Mouse (Mus musculus): ENCODE data around the gene Gm10490. TPM values are rescaled to one million over a fixed set of nuclear protein-coding genes. Genes with fewer than 3 reads are reported as not detected.

Gm10490 gene
- polyA plus RNA-seq (2017; shearing (Covaris generic)): not detected

DNA sequence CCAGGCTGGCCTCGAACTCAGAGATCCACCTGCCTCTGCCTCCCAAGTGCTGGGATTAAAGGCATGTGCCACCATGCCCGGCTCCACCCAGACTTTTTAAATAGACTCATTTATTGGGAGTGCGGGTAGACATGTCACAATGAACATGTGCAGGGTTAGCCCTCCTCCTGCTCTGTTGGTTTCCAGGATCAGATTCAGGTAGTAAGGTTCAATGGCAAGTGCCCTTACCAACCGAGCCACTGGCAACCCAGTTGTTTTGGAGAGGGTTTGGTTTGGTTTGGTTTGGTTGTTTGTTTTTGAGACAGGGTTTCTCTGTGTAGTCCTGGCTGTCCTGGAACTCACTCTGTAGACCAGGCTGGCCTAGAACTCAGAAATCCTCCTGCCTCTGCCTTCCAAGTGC is at the start of gene Gm10490:
Gene Gm10490, plus strand, starts transcription at position 301 of the 400 bp plus-strand sequence.

GRCm38 (mm10) chrX:7878007-7878419 is 31.3 kb upstream of the Gm10490 start, which contains the start of gene Pim2:
Pim2 (plus strand) TSS chrX:7878262.

GRCm38 (mm10) chrX:7883841-7884567 is 25.3 kb upstream of the Gm10490 start, which contains the start of gene Slc35a2:
Slc35a2 (plus strand) TSS chrX:7884028.

GRCm38 (mm10) chrX:7898880-7899874 is 10.2 kb upstream of the Gm10490 start, which contains the start of the genes Pqbp1 and Timm17b:
Pqbp1 (minus strand) TSS chrX:7899269.
Timm17b (plus strand) TSS chrX:7899357.

DNA sequence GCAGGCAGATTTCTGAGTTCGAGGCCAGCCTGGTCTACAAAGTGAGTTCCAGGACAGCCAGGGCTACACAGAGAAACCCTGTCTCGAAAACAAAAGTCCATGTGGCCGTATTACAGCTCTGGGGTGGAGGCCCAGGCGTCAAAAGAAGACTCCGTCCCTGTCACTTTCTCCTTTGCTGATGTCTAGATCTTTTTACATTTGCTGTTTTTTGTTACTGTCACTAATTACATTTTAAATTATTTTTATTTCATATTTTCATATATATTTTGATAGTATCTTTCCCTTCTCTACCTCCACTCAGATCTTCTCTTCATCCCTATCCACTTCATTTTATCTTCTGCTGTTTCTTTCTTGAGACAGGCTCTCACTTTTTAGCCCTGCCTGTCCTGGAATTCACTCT is 1.6 kb upstream of the Gm10490 start, which contains the start of gene Gm10491:
Gene Gm10491, minus strand, starts transcription at position 101 of the 400 bp plus-strand sequence.

GRCm38 (mm10) chrX:7919601-7920383 is 10.4 kb downstream of the Gm10490 start, which contains the start of gene Pcsk1n:
Pcsk1n (plus strand) TSS chrX:7919822.

GRCm38 (mm10) chrX:7928270-7928790 is 19.0 kb downstream of the Gm10490 start, which contains the start of gene Eras:
Eras (minus strand) TSS chrX:7928607.

DNA sequence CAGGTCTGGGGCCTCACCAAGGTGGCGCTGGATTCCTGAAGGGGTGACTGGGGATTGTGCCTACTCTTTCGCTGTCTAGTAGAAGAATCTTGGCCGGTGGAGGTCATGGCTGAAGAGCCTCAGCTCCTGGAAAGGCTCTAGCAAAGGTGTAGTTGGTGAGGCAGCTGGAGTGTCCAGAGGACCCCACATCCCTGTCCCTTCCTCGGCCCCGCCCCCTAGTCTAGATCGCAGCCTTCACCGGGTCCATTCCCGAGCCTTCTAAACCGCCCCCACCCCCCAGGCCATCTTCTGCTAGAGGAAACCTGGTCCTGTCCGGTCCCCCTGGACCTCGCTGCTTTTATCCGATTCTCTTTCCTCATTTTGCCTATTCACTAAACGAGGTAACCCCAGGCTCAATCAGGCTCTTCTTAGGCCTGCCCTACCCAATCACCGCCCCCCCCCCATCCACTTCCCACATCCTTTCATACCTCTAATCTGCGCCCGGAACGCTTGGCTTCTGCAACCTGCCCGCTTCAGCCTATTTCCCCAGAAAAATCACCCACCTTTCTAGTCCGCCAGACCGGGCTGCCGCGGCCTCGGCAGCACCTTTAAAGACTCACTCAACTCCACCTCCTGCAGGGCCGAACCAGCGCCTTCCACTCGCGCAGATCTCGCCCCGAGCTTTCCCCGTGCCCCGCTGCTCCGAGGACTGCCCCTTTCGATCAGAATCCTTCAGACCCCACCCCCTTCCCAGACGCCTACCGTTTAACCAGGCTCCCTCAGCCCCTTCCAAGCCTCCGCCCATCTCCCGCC is 38.0 kb downstream of the Gm10490 start, which contains the start of gene Hdac6:
Gene Hdac6, minus strand, starts transcription at position 782 of the 792 bp plus-strand sequence.

Other genes with a start within 250 kb of the Gm10490 start
- 35.6 TPM for gene Plp2, start 238.2 kb upstream of the Gm10490 start, polyA plus RNA-seq (2017; shearing (Covaris generic))
- gene Magix, start 228.3 kb upstream of the Gm10490 start, polyA plus RNA-seq (2017; shearing (Covaris generic)): not detected
- 81.8 TPM for gene Gpkow, start 212.4 kb upstream of the Gm10490 start, polyA plus RNA-seq (2017; shearing (Covaris generic))
- gene Wdr45, start 195.2 kb upstream of the Gm10490 start, polyA plus RNA-seq (2017; shearing (Covaris generic)): 172 TPM
- not detected for gene Gm45208, start 187.3 kb upstream of the Gm10490 start, polyA plus RNA-seq (2017; shearing (Covaris generic))
- 19.5 TPM for gene Praf2, start 181.1 kb upstream of the Gm10490 start, polyA plus RNA-seq (2017; shearing (Covaris generic))
- gene Ccdc120, start 158.6 kb upstream of the Gm10490 start, polyA plus RNA-seq (2017; shearing (Covaris generic)): not detected
- gene Tfe3, start 147.0 kb upstream of the Gm10490 start, polyA plus RNA-seq (2017; shearing (Covaris generic)): 42.5 TPM
- gene Gripap1, start 119.8 kb upstream of the Gm10490 start, polyA plus RNA-seq (2017; shearing (Covaris generic)): 145 TPM
- 0.26 TPM for gene Kcnd1, start 87.3 kb upstream of the Gm10490 start, polyA plus RNA-seq (2017; shearing (Covaris generic))
- 239 TPM for gene Otud5, start 68.2 kb upstream of the Gm10490 start, polyA plus RNA-seq (2017; shearing (Covaris generic))
- 165 TPM for gene Pim2, start 31.3 kb upstream of the Gm10490 start, polyA plus RNA-seq (2017; shearing (Covaris generic))
- gene Slc35a2, start 25.5 kb upstream of the Gm10490 start, polyA plus RNA-seq (2017; shearing (Covaris generic)): 35.6 TPM
- 191 TPM for gene Pqbp1, start 10.3 kb upstream of the Gm10490 start, polyA plus RNA-seq (2017; shearing (Covaris generic))
- 88.6 TPM for gene Timm17b, start 10.2 kb upstream of the Gm10490 start, polyA plus RNA-seq (2017; shearing (Covaris generic))
- not detected for gene Gm10491, start 1.7 kb upstream of the Gm10490 start, polyA plus RNA-seq (2017; shearing (Covaris generic))
- not detected for gene Pcsk1n, start 10.3 kb downstream of the Gm10490 start, polyA plus RNA-seq (2017; shearing (Covaris generic))
- gene Eras, start 19.1 kb downstream of the Gm10490 start, polyA plus RNA-seq (2017; shearing (Covaris generic)): not detected
- gene Hdac6, start 38.3 kb downstream of the Gm10490 start, polyA plus RNA-seq (2017; shearing (Covaris generic)): 11.6 TPM
- gene Gata1, start 68.5 kb downstream of the Gm10490 start, polyA plus RNA-seq (2017; shearing (Covaris generic)): 3.3 TPM
- not detected for gene Glod5, start 109.0 kb downstream of the Gm10490 start, polyA plus RNA-seq (2017; shearing (Covaris generic))
- 46.3 TPM for gene Suv39h1, start 165.2 kb downstream of the Gm10490 start, polyA plus RNA-seq (2017; shearing (Covaris generic))
- 52.7 TPM for gene Was, start 181.0 kb downstream of the Gm10490 start, polyA plus RNA-seq (2017; shearing (Covaris generic))
- gene Wdr13, start 223.3 kb downstream of the Gm10490 start, polyA plus RNA-seq (2017; shearing (Covaris generic)): 14.6 TPM
- 653 TPM for gene Rbm3, start 236.3 kb downstream of the Gm10490 start, polyA plus RNA-seq (2017; shearing (Covaris generic))

Measured in naive thymus-derived CD4-positive, alpha-beta T cell, adult 5 months (primary cell).